Mouse (Mus musculus): ENCODE results near the gene Ptpn6. TPM values are rescaled to one million over a fixed set of nuclear protein-coding genes. Genes with fewer than 3 reads are reported as not detected.
A peak's percentile ranks its signal among the peaks of the same experiment; 100 is the strongest.

Gene Ptpn6
- polyA plus RNA-seq, 1 experiment = 41.0 TPM

- Histone ChIP-seq H3K36me3 (ENCODE audit: control insufficient read depth, insufficient read depth, low read length) (no peaks in the 10 kb centered on the region), H3K27ac (ENCODE audit: insufficient read depth, low read depth, low read length) (no peak overlapping the region), H3K4me1 (ENCODE audit: control insufficient read depth, insufficient read depth, insufficient read length, low read length) (peaks cover 8% of the 10 kb centered on the region), H3K27me3 (ENCODE audit: control insufficient read depth, insufficient read depth, low read length) (no peaks in the 10 kb centered on the region), H3K4me3 (ENCODE audit: low read depth, low read length) (peak overlapping the region; percentile 86)
- TF ChIP-seq CTCF (IDR thresholded peaks at IDR 0.05; ENCODE audit: extremely low read depth, insufficient read length, insufficient replicate concordance, low read depth, low read length) (no peak), POLR2A (IDR thresholded peaks at IDR 0.05; ENCODE audit: low read depth, low read length) (no peak)
- WGBS = 4% methylated on average over 3 of the region's 3 CpGs
Observed at GRCm38 (mm10) chr6:124755306-124755705, 16.8 kb upstream of the Ptpn6 start.

GRCm38 (mm10) chr6:124753861-124754260 lies 15.3 kb upstream of the Ptpn6 start:
- H3K36me3 ChIP-seq (ENCODE audit: control insufficient read depth, insufficient read depth, low read length) = peaks cover 6% of the 10 kb centered on the region
- peaks cover 8% of the 10 kb centered on the region for H3K4me1 ChIP-seq (ENCODE audit: control insufficient read depth, insufficient read depth, insufficient read length, low read length)
- no peaks in the 10 kb centered on the region for H3K27me3 ChIP-seq (ENCODE audit: control insufficient read depth, insufficient read depth, low read length)
- TF ChIP-seq CTCF (IDR thresholded peaks at IDR 0.05; ENCODE audit: extremely low read depth, insufficient read length, insufficient replicate concordance, low read depth, low read length) (no peak), POLR2A (IDR thresholded peaks at IDR 0.05; ENCODE audit: low read depth, low read length) (no peak)
- H3K27ac ChIP-seq (ENCODE audit: insufficient read depth, low read depth, low read length) = no peak overlapping the region
- H3K4me3 ChIP-seq (ENCODE audit: low read depth, low read length) = no peak overlapping the region
- WGBS = 43% methylated on average over 2 of the region's 2 CpGs

- TF ChIP-seq CTCF (IDR thresholded peaks at IDR 0.05; ENCODE audit: extremely low read depth, insufficient read length, insufficient replicate concordance, low read depth, low read length) = no peak
- no peaks in the 10 kb centered on the region for H3K27me3 ChIP-seq (ENCODE audit: control insufficient read depth, insufficient read depth, low read length)
- H3K4me3 ChIP-seq (ENCODE audit: low read depth, low read length) = no peak overlapping the region
- peaks cover 7% of the 10 kb centered on the region for H3K4me1 ChIP-seq (ENCODE audit: control insufficient read depth, insufficient read depth, insufficient read length, low read length)
- H3K36me3 ChIP-seq (ENCODE audit: control insufficient read depth, insufficient read depth, low read length) = peaks cover 17% of the 10 kb centered on the region
- H3K27ac ChIP-seq (ENCODE audit: insufficient read depth, low read depth, low read length) = no peak overlapping the region
- 77% methylated on average over 8 of the region's 8 CpGs for WGBS
Observed at GRCm38 (mm10) chr6:124750405-124750804, 11.9 kb upstream of the Ptpn6 start.

GRCm38 (mm10) chr6:124746654-124747632 lies 8.4 kb upstream of the Ptpn6 start:
- Histone ChIP-seq H3K36me3 (ENCODE audit: control insufficient read depth, insufficient read depth, low read length) (peaks cover 26% of the 10 kb centered on the region), H3K4me1 (ENCODE audit: control insufficient read depth, insufficient read depth, insufficient read length, low read length) (peaks cover 10% of the 10 kb centered on the region), H3K27ac (ENCODE audit: insufficient read depth, low read depth, low read length) (no peak overlapping the region), H3K27me3 (ENCODE audit: control insufficient read depth, insufficient read depth, low read length) (no peaks in the 10 kb centered on the region), H3K4me3 (ENCODE audit: low read depth, low read length) (no peak overlapping the region; the same call in 1 of the 2 replicates)
- TF ChIP-seq POLR2A (IDR thresholded peaks at IDR 0.05; ENCODE audit: low read depth, low read length) = no peak
- TF ChIP-seq CTCF (IDR thresholded peaks at IDR 0.05; ENCODE audit: extremely low read depth, insufficient read length, insufficient replicate concordance, low read depth, low read length) = no peak
- 88% methylated on average over 7 of the region's 7 CpGs for WGBS

GRCm38 (mm10) chr6:124746296-124746605 lies 7.7 kb upstream of the Ptpn6 start:
- H3K27ac ChIP-seq (ENCODE audit: insufficient read depth, low read depth, low read length) = peak overlapping the region; percentile 63; the same call in 1 of the 2 replicates
- H3K36me3 ChIP-seq (ENCODE audit: control insufficient read depth, insufficient read depth, low read length) = peaks cover 26% of the 10 kb centered on the region
- WGBS = 19% methylated on average over 8 of the region's 8 CpGs
- peaks cover 13% of the 10 kb centered on the region for H3K4me1 ChIP-seq (ENCODE audit: control insufficient read depth, insufficient read depth, insufficient read length, low read length)
- no peak for TF ChIP-seq POLR2A (IDR thresholded peaks at IDR 0.05; ENCODE audit: low read depth, low read length)
- no peak for TF ChIP-seq CTCF (IDR thresholded peaks at IDR 0.05; ENCODE audit: extremely low read depth, insufficient read length, insufficient replicate concordance, low read depth, low read length)
- no peaks in the 10 kb centered on the region for H3K27me3 ChIP-seq (ENCODE audit: control insufficient read depth, insufficient read depth, low read length)
- peak overlapping the region; percentile 76 for H3K4me3 ChIP-seq (ENCODE audit: low read depth, low read length)

GRCm38 (mm10) chr6:124745490-124746295 lies 7.2 kb upstream of the Ptpn6 start:
- peak overlapping the region; percentile 63 for H3K27ac ChIP-seq (ENCODE audit: insufficient read depth, low read depth, low read length)
- TF ChIP-seq POLR2A (IDR thresholded peaks at IDR 0.05; ENCODE audit: low read depth, low read length) = no peak; the same call in 1 of the 2 replicates
- TF ChIP-seq CTCF (IDR thresholded peaks at IDR 0.05; ENCODE audit: extremely low read depth, insufficient read length, insufficient replicate concordance, low read depth, low read length) = peak; percentile 80
- peak overlapping the region; percentile 76 for H3K4me3 ChIP-seq (ENCODE audit: low read depth, low read length)
- no peaks in the 10 kb centered on the region for H3K27me3 ChIP-seq (ENCODE audit: control insufficient read depth, insufficient read depth, low read length)
- WGBS = under 1% methylated on average over 85 of the region's 85 CpGs
- H3K36me3 ChIP-seq (ENCODE audit: control insufficient read depth, insufficient read depth, low read length) = peaks cover 26% of the 10 kb centered on the region
- peaks cover 13% of the 10 kb centered on the region for H3K4me1 ChIP-seq (ENCODE audit: control insufficient read depth, insufficient read depth, insufficient read length, low read length)
